Mouse (Mus musculus) neural tube, embryonic 11.5 days (tissue): Measurements from ENCODE around the gene Piwil1. TPM values are rescaled to one million over a fixed set of nuclear protein-coding genes. Genes with fewer than 3 reads are reported as not detected.
A peak's percentile ranks its signal among the peaks of the same experiment; 100 is the strongest.

ENCODE experiments used
- ATAC-seq: fragments of 200-750 bp; cut with Nextera tagmentation; 2 replicates; pipeline ENCODE4 v1.8.0; 2017; ENCODE audit warnings: moderate number of reproducible peaks, mild to moderate bottlenecking, moderate TSS enrichment, moderate library complexity; ENCODE audit not compliant: insufficient read depth, low FRiP score, low TSS enrichment
- DNase-seq: peaks from one replicate; pipeline ENCODE4 v3.0.0-alpha.2; 2015; ENCODE audit warnings: low spot score
- H3K27ac ChIP-seq: fragments of 300-500 bp; sonication (generic); 2 replicates; pipeline ENCODE4 v1.5.1; 2014; ENCODE audit warnings: low read depth, mild to moderate bottlenecking, low read length
- H3K27me3 ChIP-seq: fragments of 300-500 bp; sonication (generic); 2 replicates; pipeline ENCODE4 v1.6.1; 2014; ENCODE audit warnings: mild to moderate bottlenecking, low read length, mixed read lengths; ENCODE audit not compliant: control insufficient read depth, insufficient read depth
- H3K36me3 ChIP-seq: fragments of 300-500 bp; sonication (generic); 2 replicates; pipeline ENCODE4 v1.6.1; 2014; ENCODE audit warnings: mild to moderate bottlenecking, low read length, moderate library complexity, mixed read lengths; ENCODE audit not compliant: control insufficient read depth, insufficient read depth
- H3K4me1 ChIP-seq: fragments of 300-500 bp; sonication (generic); 2 replicates; pipeline ENCODE4 v1.6.1; 2014; ENCODE audit warnings: low read length, mixed read lengths; ENCODE audit not compliant: control insufficient read depth, insufficient read depth
- H3K4me2 ChIP-seq: fragments of 300-500 bp; sonication (generic); 2 replicates; pipeline ENCODE4 v1.6.1; 2014; ENCODE audit warnings: low read depth, mild to moderate bottlenecking, moderate library complexity
- H3K4me3 ChIP-seq: fragments of 300-500 bp; sonication (generic); 2 replicates; pipeline ENCODE4 v1.5.1; 2014; ENCODE audit warnings: low read depth, low read length
- H3K9ac ChIP-seq: fragments of 300-500 bp; sonication (generic); 2 replicates; pipeline ENCODE4 v1.6.1; 2014; ENCODE audit warnings: mild to moderate bottlenecking, low read length
- H3K9me3 ChIP-seq: fragments of 300-500 bp; sonication (generic); 2 replicates; pipeline ENCODE4 v1.6.1; 2016; ENCODE audit warnings: low read length; ENCODE audit not compliant: control insufficient read depth
- WGBS: fragments of 180-500 bp; shearing (Covaris S2); extraction: QIAGEN DNeasy Blood & Tissue Kit; methylation state at CpG from one replicate; pipeline ENCODE4 v1.1.7; 2014; 5-methylcytosine and 5-hydroxymethylcytosine counted together
- polyA plus RNA-seq: library from polyadenylated mRNA; unstranded; fragments of >200 nt; fragmentation: Nextera tagmentation; extraction: Ambion mirVana; gene quantifications from 2 replicates; pipeline ENCODE4 v1.2.1, GENCODE M21; 2014

Piwil1 gene
- polyA plus RNA-seq, 1 experiment from 2014 or later = not detected

DNA sequence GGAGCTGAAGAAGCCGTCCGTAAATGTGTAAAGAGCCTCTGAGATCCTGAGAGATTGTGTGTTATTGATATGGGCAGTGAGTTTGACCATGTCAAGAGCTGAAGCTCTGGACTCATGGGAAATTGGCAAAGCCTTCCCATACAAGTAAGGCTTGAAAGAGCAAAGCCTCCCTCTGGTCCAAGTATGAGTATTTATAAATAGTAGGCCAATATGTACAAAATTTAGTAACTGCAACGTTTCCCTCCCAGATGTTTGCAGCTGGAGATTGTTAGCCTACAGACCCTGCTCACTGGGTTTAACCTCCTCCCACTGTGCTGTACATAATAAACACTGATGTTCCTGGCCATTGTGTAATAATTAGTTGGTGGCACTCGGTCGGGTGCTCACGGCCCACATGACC is 24.5 kb upstream of the Piwil1 start:
- Histone ChIP-seq H3K4me1 (no peaks in the 10 kb centered on the region), H3K27ac (no peak overlapping the region), H3K36me3 (no peaks in the 10 kb centered on the region), H3K9me3 (no peaks in the 10 kb centered on the region), H3K4me3 (no peak overlapping the region), H3K27me3 (no peaks in the 10 kb centered on the region), H3K9ac (no peak overlapping the region), H3K4me2 (no peak overlapping the region)
- ATAC-seq (no peak), DNase-seq (no peak)
- WGBS = 85% methylated on average over 6 of the region's 6 CpGs

DNA sequence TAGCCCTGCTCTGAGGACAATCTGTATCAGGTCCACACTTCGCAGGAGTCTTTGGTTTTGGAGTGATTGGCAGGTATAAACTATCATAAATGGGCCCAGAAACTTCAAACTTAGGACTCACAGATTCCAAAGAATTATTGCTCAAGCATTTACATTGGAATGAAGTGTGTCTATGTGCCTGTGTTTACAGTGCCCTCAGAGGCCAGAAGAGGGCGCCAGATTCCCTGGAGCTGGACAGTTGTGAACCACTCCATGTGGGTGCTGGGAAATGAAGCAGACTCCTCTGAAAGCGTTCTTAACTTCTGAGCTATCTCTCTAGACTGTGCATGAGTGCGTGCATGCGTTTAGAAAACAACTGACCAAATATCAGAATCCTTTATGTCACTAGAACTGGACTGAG is 20.9 kb upstream of the Piwil1 start:
- H3K9ac ChIP-seq = no peak overlapping the region
- ATAC-seq (no peak), DNase-seq (peak; percentile 65)
- no peak overlapping the region for H3K4me3 ChIP-seq
- H3K9me3 ChIP-seq = peaks cover 4% of the 10 kb centered on the region
- H3K4me1 ChIP-seq = peaks cover 4% of the 10 kb centered on the region
- H3K27me3 ChIP-seq = no peaks in the 10 kb centered on the region
- H3K27ac ChIP-seq = no peak overlapping the region
- no peak overlapping the region for H3K4me2 ChIP-seq
- no peaks in the 10 kb centered on the region for H3K36me3 ChIP-seq
- WGBS = 46% methylated on average over 5 of the region's 5 CpGs

DNA sequence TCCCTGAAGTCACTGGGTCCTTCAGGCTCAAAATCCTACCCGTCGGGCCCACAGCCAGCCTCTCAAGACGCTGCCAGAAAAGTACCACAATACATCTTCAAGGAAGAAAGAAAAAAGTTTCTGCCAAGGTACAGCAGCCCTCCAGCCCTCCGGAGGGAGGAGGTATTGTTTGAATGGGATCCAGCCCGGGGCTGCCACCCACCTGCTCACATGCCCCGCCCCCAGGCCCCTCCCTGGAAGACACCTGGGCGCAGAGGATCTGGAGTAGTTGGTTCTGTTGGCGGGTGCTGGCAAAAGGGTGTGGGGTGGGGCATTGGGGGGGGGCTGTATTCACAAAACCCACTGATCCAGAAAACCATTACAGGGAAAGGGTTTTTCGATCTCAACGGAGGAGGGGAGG is 18.1 kb upstream of the Piwil1 start:
- Histone ChIP-seq H3K9me3 (peaks cover 5% of the 10 kb centered on the region), H3K36me3 (no peaks in the 10 kb centered on the region), H3K4me2 (peak overlapping the region; percentile 26; the same call in 1 of the 2 replicates), H3K9ac (no peak overlapping the region), H3K27ac (peak overlapping the region; percentile 35; the same call in 1 of the 2 replicates), H3K27me3 (no peaks in the 10 kb centered on the region), H3K4me1 (peaks cover 4% of the 10 kb centered on the region), H3K4me3 (no peak overlapping the region)
- WGBS = 8% methylated on average over 10 of the region's 10 CpGs
- ATAC-seq (peak; percentile 50; the same call in 1 of the 2 replicates), DNase-seq (peak; percentile 11)

DNA sequence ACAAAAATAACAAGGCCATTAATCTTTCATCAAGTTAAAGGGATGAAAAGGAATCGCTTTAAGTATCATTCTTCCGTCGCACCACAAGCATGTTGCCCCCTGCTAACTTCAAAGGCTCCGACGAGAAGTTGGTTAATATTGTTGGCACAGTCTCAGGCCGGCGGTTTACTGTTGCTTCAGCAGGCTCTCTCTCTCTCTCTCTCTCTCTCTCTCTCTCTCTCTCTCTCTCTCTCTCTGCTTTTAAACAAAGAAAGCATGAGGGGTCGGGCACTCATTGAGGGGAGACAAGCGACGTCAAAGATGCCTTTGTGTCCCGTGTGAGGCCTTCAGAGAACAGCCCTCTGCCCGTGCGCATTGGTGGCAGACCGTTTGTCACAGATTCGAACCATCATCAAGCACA is 17.7 kb upstream of the Piwil1 start:
- ATAC-seq (peak; percentile 55; the same call in 1 of the 2 replicates), DNase-seq (peak; percentile 67)

DNA sequence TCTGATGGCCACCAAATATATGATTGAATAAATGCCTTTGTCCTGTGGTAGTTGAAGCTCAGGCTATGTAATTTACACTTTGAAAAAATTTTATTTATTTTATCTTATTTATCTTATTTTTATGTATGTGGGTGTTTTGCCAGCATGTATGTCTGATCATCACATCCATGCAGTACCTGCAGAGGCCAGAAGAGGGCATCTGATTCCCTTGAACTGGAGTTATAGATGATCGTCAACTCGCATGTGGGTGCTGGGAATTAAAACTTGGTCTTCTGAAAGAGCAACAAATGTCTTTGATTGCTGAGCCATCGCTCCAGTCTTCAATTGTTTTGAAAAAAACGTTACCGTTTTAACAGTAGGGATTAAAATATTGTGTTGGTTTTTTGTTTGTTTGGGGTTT is 15.2 kb upstream of the Piwil1 start:
- no peaks in the 10 kb centered on the region for H3K36me3 ChIP-seq
- H3K27ac ChIP-seq = no peak overlapping the region
- H3K4me3 ChIP-seq = no peak overlapping the region
- DNase-seq (no peak), ATAC-seq (no peak)
- H3K9me3 ChIP-seq = peaks cover 5% of the 10 kb centered on the region
- no peak overlapping the region for H3K9ac ChIP-seq
- no peak overlapping the region for H3K4me2 ChIP-seq
- 88% methylated on average over 5 of the region's 5 CpGs for WGBS
- H3K27me3 ChIP-seq = no peaks in the 10 kb centered on the region
- peaks cover 4% of the 10 kb centered on the region for H3K4me1 ChIP-seq

More for the DNA sequence above, 17.7 kb upstream of the Piwil1 start:
- WGBS = 4% methylated on average over 15 of the region's 15 CpGs
- H3K36me3 ChIP-seq = no peaks in the 10 kb centered on the region
- peaks cover 5% of the 10 kb centered on the region for H3K9me3 ChIP-seq
- no peak overlapping the region for H3K9ac ChIP-seq
- no peak overlapping the region for H3K27ac ChIP-seq
- H3K4me3 ChIP-seq = no peak overlapping the region
- peak overlapping the region; percentile 26; the same call in 1 of the 2 replicates for H3K4me2 ChIP-seq
- H3K27me3 ChIP-seq = no peaks in the 10 kb centered on the region
- peaks cover 4% of the 10 kb centered on the region for H3K4me1 ChIP-seq

DNA sequence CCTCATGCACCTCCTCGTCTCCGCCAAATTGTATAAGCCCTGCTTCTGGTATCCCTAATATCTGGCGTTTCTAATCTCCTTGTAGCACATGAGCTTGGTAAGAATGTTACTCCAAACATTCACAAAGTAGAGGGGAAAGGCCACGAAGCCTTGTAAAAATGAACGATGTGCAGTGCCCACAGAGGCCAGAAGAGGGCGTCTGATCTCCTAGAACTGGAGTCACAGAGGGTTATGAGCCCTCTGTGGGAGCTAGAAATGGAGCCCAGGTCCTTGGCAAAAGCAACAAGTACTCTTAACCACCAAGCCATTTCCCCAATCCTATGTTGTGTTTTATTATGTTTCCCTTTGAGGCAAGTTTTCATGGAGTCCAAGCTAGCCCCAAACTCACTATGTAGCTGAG is 8.2 kb upstream of the Piwil1 start:
- H3K9me3 ChIP-seq = no peaks in the 10 kb centered on the region
- no peaks in the 10 kb centered on the region for H3K36me3 ChIP-seq
- H3K9ac ChIP-seq = no peak overlapping the region
- no peak overlapping the region for H3K4me2 ChIP-seq
- no peaks in the 10 kb centered on the region for H3K27me3 ChIP-seq
- H3K27ac ChIP-seq = no peak overlapping the region
- DNase-seq (no peak), ATAC-seq (no peak)
- WGBS = 73% methylated on average over 6 of the region's 6 CpGs
- H3K4me3 ChIP-seq = no peak overlapping the region
- H3K4me1 ChIP-seq = 0 out of 2 replicates have a peak, but pooled peaks cover 2% of the 10 kb centered on the region

DNA sequence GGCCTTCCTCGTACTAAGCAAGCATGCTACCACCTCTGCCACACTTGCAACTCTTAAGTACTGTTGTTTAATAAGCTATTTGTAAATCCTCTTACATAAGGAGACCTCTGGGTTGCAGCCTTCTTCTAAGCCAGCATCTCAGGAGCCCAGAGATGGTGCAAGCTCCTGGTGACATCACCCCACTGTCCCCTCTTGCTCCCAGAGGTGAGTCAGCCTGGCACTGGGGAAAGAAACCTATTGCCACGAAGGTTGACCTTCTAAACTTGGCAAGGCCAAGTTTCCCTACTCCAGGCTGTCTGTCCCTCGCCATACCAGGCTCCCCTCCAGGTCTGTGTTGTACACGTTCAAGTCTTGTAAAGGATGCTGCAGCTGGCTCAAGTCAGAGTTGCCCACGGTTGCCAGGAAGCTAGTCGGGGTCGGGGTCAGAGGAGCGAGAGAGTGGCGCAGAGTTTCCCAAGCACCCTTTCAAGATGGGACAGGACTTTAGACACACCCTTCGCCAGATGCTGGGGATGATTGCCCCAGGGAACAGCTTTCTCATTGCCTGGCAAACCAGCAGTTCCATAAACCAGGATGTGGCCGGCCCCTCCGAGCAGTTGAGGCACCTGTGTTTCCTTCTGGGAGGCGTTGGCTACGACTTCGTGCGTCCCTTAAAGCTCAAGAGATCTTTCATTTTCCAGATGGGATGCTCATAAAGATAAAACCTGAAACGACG is 7.6 kb upstream of the Piwil1 start:
- Histone ChIP-seq H3K4me1 (0 out of 2 replicates have a peak, but pooled peaks cover 2% of the 10 kb centered on the region), H3K9me3 (no peaks in the 10 kb centered on the region), H3K36me3 (no peaks in the 10 kb centered on the region), H3K27ac (no peak overlapping the region), H3K27me3 (no peaks in the 10 kb centered on the region), H3K4me2 (no peak overlapping the region), H3K9ac (no peak overlapping the region), H3K4me3 (no peak overlapping the region)
- DNase-seq (no peak), ATAC-seq (no peak)
- 78% methylated on average over 18 of the region's 18 CpGs for WGBS

DNA sequence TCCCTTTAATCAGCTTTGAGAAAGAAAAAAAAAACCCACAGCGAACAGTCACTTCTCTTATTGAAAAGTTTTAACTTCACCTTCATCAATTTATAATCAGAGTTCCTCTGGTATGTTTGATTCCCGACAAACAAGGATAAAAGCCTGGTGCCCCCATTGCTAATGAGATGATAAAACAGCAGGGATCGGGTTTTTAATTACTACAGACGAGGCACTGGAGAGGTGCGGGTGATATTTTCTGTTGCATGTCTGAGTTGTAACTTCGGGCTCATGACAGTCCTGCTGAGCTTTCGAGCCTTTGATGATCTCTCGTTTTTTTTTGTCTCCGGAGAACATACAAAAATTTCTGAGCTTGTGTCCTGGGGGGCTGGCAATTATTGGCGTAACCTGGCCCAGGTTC is 5.5 kb upstream of the Piwil1 start:
- Histone ChIP-seq H3K27me3 (no peaks in the 10 kb centered on the region), H3K9me3 (no peaks in the 10 kb centered on the region), H3K4me1 (0 out of 2 replicates have a peak, but pooled peaks cover 2% of the 10 kb centered on the region), H3K36me3 (no peaks in the 10 kb centered on the region), H3K9ac (no peak overlapping the region), H3K4me2 (no peak overlapping the region), H3K27ac (no peak overlapping the region), H3K4me3 (no peak overlapping the region)
- 45% methylated on average over 10 of the region's 10 CpGs for WGBS
- ATAC-seq (no peak), DNase-seq (no peak)

DNA sequence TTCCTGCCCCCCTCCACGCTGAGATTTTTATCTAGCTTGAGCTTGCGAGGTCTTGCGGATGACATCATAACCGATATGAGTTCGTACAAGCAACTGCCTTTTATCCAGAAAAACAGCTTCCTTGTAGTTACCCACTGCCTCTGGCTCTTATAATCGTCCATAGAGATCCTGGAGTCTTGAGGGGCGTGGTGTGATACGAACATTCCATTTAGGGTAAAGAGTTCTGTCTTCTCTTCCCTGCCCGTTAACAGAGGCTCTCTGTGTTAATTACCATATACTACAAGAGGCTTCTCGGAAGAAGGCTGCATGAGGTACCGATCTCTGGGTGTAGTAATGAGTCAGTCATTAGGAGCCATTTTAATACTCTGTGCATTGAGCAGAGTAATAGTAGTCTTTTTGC is 1.6 kb upstream of the Piwil1 start:
- Histone ChIP-seq H3K9me3 (no peaks in the 10 kb centered on the region), H3K9ac (no peak overlapping the region), H3K4me2 (no peak overlapping the region), H3K4me1 (0 out of 2 replicates have a peak, but pooled peaks cover 2% of the 10 kb centered on the region), H3K36me3 (no peaks in the 10 kb centered on the region), H3K27me3 (no peaks in the 10 kb centered on the region), H3K4me3 (no peak overlapping the region), H3K27ac (no peak overlapping the region)
- ATAC-seq = no peak
- WGBS = 75% methylated on average over 11 of the region's 11 CpGs
- no peak for DNase-seq
